Mouse (Mus musculus): ENCODE measurements around the gene Zbtb2.

DNA sequence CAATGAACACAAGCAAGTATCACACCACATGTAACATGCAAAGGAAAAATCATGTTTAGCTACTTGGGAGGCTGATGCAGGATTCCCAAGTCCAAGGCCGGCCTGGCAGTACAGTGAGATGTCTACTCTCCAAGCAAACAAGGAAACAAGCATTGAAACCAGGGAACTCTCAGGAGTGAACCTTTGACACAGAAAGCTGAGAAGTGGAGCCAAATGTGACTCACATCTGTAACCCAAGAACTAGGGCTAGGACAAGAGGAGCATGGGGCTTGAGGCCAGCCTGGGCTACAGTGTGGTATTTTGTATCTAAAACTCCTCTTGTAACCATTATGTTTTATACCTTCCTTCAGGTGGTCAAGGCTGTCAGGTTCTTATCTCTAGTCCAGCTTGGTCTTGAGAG, 19.3 kb upstream of the Zbtb2 start:
- TF ChIP-seq CTCF (IDR thresholded peaks at IDR 0.05; ENCODE audit: low read depth) (no peak), EP300 (IDR thresholded peaks at IDR 0.05; ENCODE audit: low read depth) (no peak)
